Mouse (Mus musculus): ENCODE measurements around the gene Dcaf4.

DNA sequence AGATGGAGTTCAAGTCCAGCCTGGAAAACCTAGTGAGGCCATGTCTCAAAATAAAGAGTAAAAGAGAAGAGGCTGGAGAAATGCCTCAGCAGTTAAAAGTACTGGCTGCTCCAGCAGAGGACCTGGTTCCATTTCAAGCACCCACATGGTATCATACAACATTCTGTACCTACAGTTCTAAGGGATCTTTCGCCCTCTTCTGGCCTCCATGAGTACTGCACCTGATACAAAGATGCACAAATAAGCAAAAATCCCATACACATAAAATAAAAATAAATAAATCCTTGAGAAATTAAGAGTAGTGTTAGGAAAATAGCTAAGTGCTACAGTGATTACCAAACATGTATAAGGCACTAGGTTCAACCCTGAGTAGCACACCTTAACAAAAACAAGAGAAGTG is 28.7 kb upstream of the Dcaf4 start:
- TF ChIP-seq POLR2A (IDR thresholded peaks at IDR 0.05; ENCODE audit: insufficient read length, low read depth) (no peak), MAX (IDR thresholded peaks at IDR 0.05; ENCODE audit: low read depth) (no peak), MYOG (IDR thresholded peaks at IDR 0.05; ENCODE audit: control insufficient read depth in 1 of 3, insufficient read depth in 1 of 3, insufficient read length in 2 of 3, low read depth in 2 of 3) (no peak), E2F4 (IDR thresholded peaks at IDR 0.05; ENCODE audit: insufficient read depth) (no peak), REST (IDR thresholded peaks at IDR 0.05; ENCODE audit: insufficient read depth, insufficient read length) (no peak), MYOD1 (IDR thresholded peaks at IDR 0.05; ENCODE audit: control insufficient read depth in 1 of 3, insufficient read length in 2 of 3, low read depth in 2 of 3) (no peak), TCF12 (IDR thresholded peaks at IDR 0.05; ENCODE audit: insufficient read depth, poor library complexity, severe bottlenecking) (no peak), POLR2AphosphoS2 (IDR thresholded peaks at IDR 0.05; ENCODE audit: insufficient read length, low read depth) (no peak)

Data from myocyte (in vitro differentiated cells).